Mouse (Mus musculus): Measurements from ENCODE around the gene Grk2.
A peak's percentile ranks its signal among the peaks of the same experiment; 100 is the strongest.
"Not testable (repeated sequence)": the region's sequence is repeated elsewhere in the genome, so short reads cannot be mapped to it uniquely, and the experiment has no call there.

The Grk2 gene

GRCm38 (mm10) chr19:4270187-4270586 lies 35.8 kb downstream of the Grk2 start:
- DNase-seq (ENCODE audit: low spot score) = no peak

GRCm38 (mm10) chr19:4268566-4269361 lies 37.3 kb downstream of the Grk2 start, which contains the start of gene Ssh3:
Gene Ssh3 (minus strand): TSS chr19:4269180.
- peak; percentile 44 for DNase-seq (ENCODE audit: low spot score)

GRCm38 (mm10) chr19:4265956-4266355 lies 40.1 kb downstream of the Grk2 start:
- DNase-seq (ENCODE audit: low spot score) = no peak

GRCm38 (mm10) chr19:4264171-4264780 lies 41.7 kb downstream of the Grk2 start:
- no peak for DNase-seq (ENCODE audit: low spot score)

- no peak for DNase-seq (ENCODE audit: low spot score)
Observed at GRCm38 (mm10) chr19:4263702-4264101, 42.3 kb downstream of the Grk2 start.

GRCm38 (mm10) chr19:4262756-4263155 lies 43.3 kb downstream of the Grk2 start:
- no peak for DNase-seq (ENCODE audit: low spot score)

GRCm38 (mm10) chr19:4261038-4261698 lies 44.9 kb downstream of the Grk2 start:
- peak; percentile 40 for DNase-seq (ENCODE audit: low spot score)

GRCm38 (mm10) chr19:4257897-4258252 lies 48.1 kb downstream of the Grk2 start:
- no peak for DNase-seq (ENCODE audit: low spot score)

- DNase-seq (ENCODE audit: low spot score) = peak; percentile 98
Observed at GRCm38 (mm10) chr19:4257216-4257896, 48.7 kb downstream of the Grk2 start.

- DNase-seq (ENCODE audit: low spot score) = no peak
Observed at GRCm38 (mm10) chr19:4255583-4256162, 50.3 kb downstream of the Grk2 start.

GRCm38 (mm10) chr19:4254230-4254629 lies 51.8 kb downstream of the Grk2 start:
- DNase-seq (ENCODE audit: low spot score) = no peak

- not testable (repeated sequence) for DNase-seq (ENCODE audit: low spot score)
Observed at GRCm38 (mm10) chr19:4248683-4249082, 57.3 kb downstream of the Grk2 start.

GRCm38 (mm10) chr19:4247010-4247409 lies 59.0 kb downstream of the Grk2 start:
- DNase-seq (ENCODE audit: low spot score) = no peak

GRCm38 (mm10) chr19:4244775-4245174 lies 61.2 kb downstream of the Grk2 start:
- no peak for DNase-seq (ENCODE audit: low spot score)

- no peak for DNase-seq (ENCODE audit: low spot score)
Observed at GRCm38 (mm10) chr19:4242416-4242815, 63.6 kb downstream of the Grk2 start.

- no peak for DNase-seq (ENCODE audit: low spot score)
Observed at GRCm38 (mm10) chr19:4240247-4240668, 65.8 kb downstream of the Grk2 start.

All from adipocyte (in vitro differentiated cells).